Mouse (Mus musculus): ENCODE measurements around the gene Focad. TPM values are rescaled to one million over a fixed set of nuclear protein-coding genes. Genes with fewer than 3 reads are reported as not detected.

The Focad gene
- polyA plus RNA-seq, 1 experiment: 7.2 TPM

- H3K4me1 ChIP-seq (ENCODE audit: control insufficient read depth, insufficient read depth, low read length): no peaks in the 10 kb centered on the region
- no peaks in the 10 kb centered on the region for H3K36me3 ChIP-seq (ENCODE audit: control insufficient read depth, insufficient read depth, low read length)
- H3K27me3 ChIP-seq (ENCODE audit: control insufficient read depth, insufficient read depth, low read length): no peaks in the 10 kb centered on the region
- no peak overlapping the region for H3K4me3 ChIP-seq (ENCODE audit: control insufficient read depth, low read depth, low read length)
- peak overlapping the region; percentile 32; the same call in 1 of the 2 replicates for H3K27ac ChIP-seq (ENCODE audit: control insufficient read depth, insufficient read depth, low read depth, low read length)
- no peak for TF ChIP-seq POLR2A (IDR thresholded peaks at IDR 0.05; ENCODE audit: control insufficient read depth, low read depth, low read length)
- no peak for TF ChIP-seq CTCF (IDR thresholded peaks at IDR 0.05; ENCODE audit: control insufficient read depth, insufficient read depth, insufficient replicate concordance, low read depth, low read length)
These were observed 181.2 kb downstream of the Focad start for GRCm38 (mm10) chr4:88275571-88276041.

DNA sequence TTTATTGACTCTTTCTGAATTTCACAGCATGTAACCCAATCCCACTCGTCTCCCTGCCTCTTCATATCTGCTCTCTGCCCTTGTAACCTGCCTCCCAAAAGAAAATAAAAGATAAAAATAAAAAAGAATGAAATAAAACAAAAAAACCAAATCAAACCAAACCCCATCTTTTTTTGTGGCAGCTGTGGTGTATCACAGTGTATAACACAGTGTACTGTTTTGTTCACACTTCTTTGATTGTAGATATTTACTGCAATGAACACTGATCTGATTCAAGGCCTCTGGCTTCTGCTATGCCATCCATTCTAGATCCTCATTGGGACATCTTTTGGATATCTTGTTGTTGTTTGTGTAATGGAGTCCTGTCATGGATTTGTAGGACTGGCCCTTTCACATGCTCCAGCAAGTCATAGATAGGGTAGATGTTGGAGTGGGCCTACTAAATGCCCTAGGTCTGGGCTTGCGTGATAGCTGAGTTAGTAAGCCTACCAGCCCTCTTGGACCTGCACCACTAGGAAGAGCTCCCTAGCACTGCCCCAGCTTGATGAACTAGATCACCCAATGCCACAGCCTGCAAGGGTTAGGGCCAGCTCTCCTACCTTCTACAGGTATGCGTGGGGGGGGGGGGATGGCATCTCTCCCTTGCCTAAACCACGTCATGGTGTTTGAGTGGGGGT is 181.8 kb downstream of the Focad start:
- TF ChIP-seq POLR2A (IDR thresholded peaks at IDR 0.05; ENCODE audit: control insufficient read depth, low read depth, low read length) (no peak), CTCF (IDR thresholded peaks at IDR 0.05; ENCODE audit: control insufficient read depth, insufficient read depth, insufficient replicate concordance, low read depth, low read length) (no peak)
- Histone ChIP-seq H3K27me3 (ENCODE audit: control insufficient read depth, insufficient read depth, low read length) (no peaks in the 10 kb centered on the region), H3K27ac (ENCODE audit: control insufficient read depth, insufficient read depth, low read depth, low read length) (no peak overlapping the region), H3K4me1 (ENCODE audit: control insufficient read depth, insufficient read depth, low read length) (no peaks in the 10 kb centered on the region), H3K36me3 (ENCODE audit: control insufficient read depth, insufficient read depth, low read length) (no peaks in the 10 kb centered on the region), H3K4me3 (ENCODE audit: control insufficient read depth, low read depth, low read length) (no peak overlapping the region)

DNA sequence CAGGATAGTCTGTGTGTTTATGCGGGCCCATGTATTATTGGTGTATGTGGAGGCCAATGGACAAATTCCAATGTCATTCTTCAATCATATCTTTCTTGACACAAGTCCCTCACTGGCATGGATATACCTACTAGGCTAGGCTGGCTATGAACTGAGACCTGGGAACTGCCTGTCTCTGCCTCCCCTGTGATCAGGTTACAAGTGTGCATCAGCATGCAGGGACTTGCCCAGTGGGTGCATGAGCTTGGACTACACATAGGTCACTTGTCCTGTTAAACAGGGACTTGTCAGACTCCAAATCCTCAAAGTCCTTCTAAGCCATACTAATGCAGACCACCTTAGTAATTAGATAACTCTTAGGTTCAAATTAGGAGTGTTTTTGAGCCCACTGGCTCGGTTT is 184.1 kb downstream of the Focad start:
- TF ChIP-seq CTCF (IDR thresholded peaks at IDR 0.05; ENCODE audit: control insufficient read depth, insufficient read depth, insufficient replicate concordance, low read depth, low read length): no peak
- TF ChIP-seq POLR2A (IDR thresholded peaks at IDR 0.05; ENCODE audit: control insufficient read depth, low read depth, low read length): no peak
- H3K36me3 ChIP-seq (ENCODE audit: control insufficient read depth, insufficient read depth, low read length): no peaks in the 10 kb centered on the region
- H3K4me1 ChIP-seq (ENCODE audit: control insufficient read depth, insufficient read depth, low read length): no peaks in the 10 kb centered on the region
- H3K27ac ChIP-seq (ENCODE audit: control insufficient read depth, insufficient read depth, low read depth, low read length): no peak overlapping the region
- no peak overlapping the region for H3K4me3 ChIP-seq (ENCODE audit: control insufficient read depth, low read depth, low read length)
- H3K27me3 ChIP-seq (ENCODE audit: control insufficient read depth, insufficient read depth, low read length): no peaks in the 10 kb centered on the region

GRCm38 (mm10) chr4:88280536-88280935 is 186.1 kb downstream of the Focad start:
- no peak overlapping the region for H3K4me3 ChIP-seq (ENCODE audit: control insufficient read depth, low read depth, low read length)
- no peak overlapping the region for H3K27ac ChIP-seq (ENCODE audit: control insufficient read depth, insufficient read depth, low read depth, low read length)
- H3K36me3 ChIP-seq (ENCODE audit: control insufficient read depth, insufficient read depth, low read length): no peaks in the 10 kb centered on the region
- H3K27me3 ChIP-seq (ENCODE audit: control insufficient read depth, insufficient read depth, low read length): no peaks in the 10 kb centered on the region
- H3K4me1 ChIP-seq (ENCODE audit: control insufficient read depth, insufficient read depth, low read length): no peaks in the 10 kb centered on the region
- TF ChIP-seq POLR2A (IDR thresholded peaks at IDR 0.05; ENCODE audit: control insufficient read depth, low read depth, low read length) (no peak), CTCF (IDR thresholded peaks at IDR 0.05; ENCODE audit: control insufficient read depth, insufficient read depth, insufficient replicate concordance, low read depth, low read length) (no peak)

DNA sequence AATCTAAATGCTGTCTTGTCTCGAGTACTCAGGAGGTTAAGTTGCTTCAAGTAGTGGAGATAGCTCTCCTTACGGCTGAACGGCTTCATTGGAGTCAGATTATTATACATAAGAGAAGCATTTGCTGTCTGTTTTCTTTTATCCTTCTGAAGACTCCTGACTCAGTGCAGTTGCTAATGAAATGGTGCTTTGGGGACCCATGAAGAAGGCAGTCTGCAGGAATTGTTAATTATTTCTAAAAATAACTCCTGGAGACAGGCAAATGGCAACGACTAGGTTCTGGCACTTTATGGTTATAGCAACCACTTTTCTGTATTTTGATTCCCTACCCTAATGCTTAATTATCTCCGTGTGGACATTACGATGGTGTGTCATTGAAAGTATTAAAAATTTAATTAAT is 201.1 kb downstream of the Focad start:
- no peak for TF ChIP-seq POLR2A (IDR thresholded peaks at IDR 0.05; ENCODE audit: control insufficient read depth, low read depth, low read length)
- no peak overlapping the region for H3K4me3 ChIP-seq (ENCODE audit: control insufficient read depth, low read depth, low read length)
- H3K27me3 ChIP-seq (ENCODE audit: control insufficient read depth, insufficient read depth, low read length): no peaks in the 10 kb centered on the region
- no peak overlapping the region for H3K27ac ChIP-seq (ENCODE audit: control insufficient read depth, insufficient read depth, low read depth, low read length)
- no peaks in the 10 kb centered on the region for H3K36me3 ChIP-seq (ENCODE audit: control insufficient read depth, insufficient read depth, low read length)
- H3K4me1 ChIP-seq (ENCODE audit: control insufficient read depth, insufficient read depth, low read length): no peaks in the 10 kb centered on the region

DNA sequence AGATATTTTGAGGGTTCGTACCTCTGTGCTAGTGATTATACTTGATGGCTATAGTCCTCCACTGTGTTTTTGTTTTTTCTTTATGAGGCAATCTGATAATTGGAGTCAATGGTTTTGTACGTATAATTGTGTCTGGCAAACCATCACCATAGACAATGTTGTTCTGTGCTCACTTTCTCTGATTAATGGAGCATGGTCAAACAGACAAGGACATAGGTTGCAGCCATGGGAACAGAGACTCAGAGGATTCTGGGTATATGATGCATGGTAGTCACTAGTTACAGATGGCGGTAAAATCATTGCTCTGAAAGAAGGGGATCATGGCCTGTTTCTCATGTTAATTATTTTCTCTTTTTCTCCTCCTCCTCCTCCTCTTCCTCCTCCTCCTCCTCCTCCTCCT is 205.1 kb downstream of the Focad start:
- TF ChIP-seq POLR2A (IDR thresholded peaks at IDR 0.05; ENCODE audit: control insufficient read depth, low read depth, low read length) (no peak), CTCF (IDR thresholded peaks at IDR 0.05; ENCODE audit: control insufficient read depth, insufficient read depth, insufficient replicate concordance, low read depth, low read length) (no peak)
- Histone ChIP-seq H3K4me3 (ENCODE audit: control insufficient read depth, low read depth, low read length) (no peak overlapping the region), H3K27me3 (ENCODE audit: control insufficient read depth, insufficient read depth, low read length) (no peaks in the 10 kb centered on the region), H3K27ac (ENCODE audit: control insufficient read depth, insufficient read depth, low read depth, low read length) (no peak overlapping the region), H3K36me3 (ENCODE audit: control insufficient read depth, insufficient read depth, low read length) (no peaks in the 10 kb centered on the region), H3K4me1 (ENCODE audit: control insufficient read depth, insufficient read depth, low read length) (no peaks in the 10 kb centered on the region)

DNA sequence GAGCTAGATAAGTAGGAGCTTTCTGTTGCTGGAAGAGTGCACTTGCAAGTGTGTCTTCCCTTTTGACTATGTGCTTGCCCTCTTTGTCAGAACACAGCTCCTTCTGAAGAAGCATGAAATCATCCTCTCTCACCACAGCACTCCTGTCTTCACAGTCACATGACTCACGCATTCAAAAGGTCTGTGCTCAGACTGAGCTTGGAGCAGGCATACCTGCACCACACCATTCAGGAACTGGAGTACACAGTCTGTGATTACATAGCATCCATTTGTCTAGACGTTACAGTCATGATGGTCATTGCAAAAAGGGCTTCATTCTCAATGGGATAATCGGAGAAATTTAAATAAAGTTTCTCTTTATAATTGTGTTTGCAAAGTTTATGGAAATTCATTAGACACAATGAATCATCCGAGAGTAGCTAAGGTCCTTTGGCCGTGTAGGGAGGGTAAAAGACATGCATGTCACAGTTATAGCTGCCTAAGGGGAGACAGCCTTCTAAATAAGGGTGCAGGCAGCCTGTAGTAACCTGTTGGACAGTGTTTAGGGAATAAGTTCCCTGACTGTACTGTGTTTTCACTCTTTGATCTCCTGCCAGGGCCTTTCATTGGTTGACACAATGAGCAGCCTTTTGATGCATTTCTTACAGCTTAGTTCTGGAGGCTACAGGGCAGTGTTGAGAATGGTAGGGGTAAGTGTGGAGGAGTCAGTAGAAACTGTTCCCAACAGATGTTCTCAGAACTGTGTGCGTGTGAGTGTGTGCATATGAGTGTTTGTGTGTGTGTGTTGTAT is 206.6 kb downstream of the Focad start:
- Histone ChIP-seq H3K27ac (ENCODE audit: control insufficient read depth, insufficient read depth, low read depth, low read length) (no peak overlapping the region), H3K36me3 (ENCODE audit: control insufficient read depth, insufficient read depth, low read length) (no peaks in the 10 kb centered on the region), H3K4me1 (ENCODE audit: control insufficient read depth, insufficient read depth, low read length) (no peaks in the 10 kb centered on the region), H3K27me3 (ENCODE audit: control insufficient read depth, insufficient read depth, low read length) (no peaks in the 10 kb centered on the region), H3K4me3 (ENCODE audit: control insufficient read depth, low read depth, low read length) (no peak overlapping the region)
- no peak for TF ChIP-seq CTCF (IDR thresholded peaks at IDR 0.05; ENCODE audit: control insufficient read depth, insufficient read depth, insufficient replicate concordance, low read depth, low read length)
- TF ChIP-seq POLR2A (IDR thresholded peaks at IDR 0.05; ENCODE audit: control insufficient read depth, low read depth, low read length): no peak
